Mouse (Mus musculus) limb, embryonic 14.5 days (tissue): ENCODE results near the gene Azin2. TPM values are rescaled to one million over a fixed set of nuclear protein-coding genes. Genes with fewer than 3 reads are reported as not detected.

ENCODE experiments used
- ATAC-seq: fragments of 200-750 bp; cut with Nextera tagmentation; 2 replicates; pipeline ENCODE4 v1.8.0; 2017; ENCODE audit warnings: low read depth, moderate number of reproducible peaks, moderate TSS enrichment; ENCODE audit not compliant: low FRiP score
- DNase-seq: peaks from one replicate; pipeline ENCODE4 v3.0.0-alpha.2; 2015; ENCODE audit warnings: low spot score
- H3K27ac ChIP-seq: fragments of 300-500 bp; sonication (generic); replicated peaks from 2 replicates; pipeline ENCODE4 v1.5.1; 2014; ENCODE audit warnings: low read depth, mild to moderate bottlenecking, low read length, moderate library complexity, mixed read lengths
- H3K27me3 ChIP-seq: fragments of 300-500 bp; sonication (generic); 2 replicates; pipeline ENCODE4 v1.6.1; 2014; ENCODE audit warnings: low read length, mixed read lengths; ENCODE audit not compliant: control insufficient read depth, insufficient read depth
- H3K36me3 ChIP-seq: fragments of 300-500 bp; sonication (generic); 2 replicates; pipeline ENCODE4 v1.6.1; 2014; ENCODE audit warnings: mild to moderate bottlenecking, low read length, moderate library complexity, mixed read lengths; ENCODE audit not compliant: control insufficient read depth, insufficient read depth
- H3K4me1 ChIP-seq: fragments of 300-500 bp; sonication (generic); 2 replicates; pipeline ENCODE4 v1.6.1; 2014; ENCODE audit warnings: antibody characterized with exemption, low read length, mixed read lengths; ENCODE audit not compliant: control insufficient read depth, insufficient read depth
- H3K4me2 ChIP-seq: fragments of 300-500 bp; sonication (generic); replicated peaks from 2 replicates; pipeline ENCODE4 v1.6.1; 2014; ENCODE audit warnings: low read depth, mild to moderate bottlenecking, low read length, moderate library complexity; ENCODE audit not compliant: severe bottlenecking
- H3K4me3 ChIP-seq: fragments of 300-500 bp; sonication (generic); replicated peaks from 2 replicates; pipeline ENCODE4 v1.5.1; 2014; ENCODE audit warnings: low read length
- H3K9ac ChIP-seq: fragments of 300-500 bp; sonication (generic); 2 replicates; pipeline ENCODE4 v1.6.1; 2014; ENCODE audit warnings: mild to moderate bottlenecking, low read depth, low read length, moderate library complexity; ENCODE audit not compliant: severe bottlenecking
- H3K9me3 ChIP-seq: fragments of 300-500 bp; sonication (generic); 2 replicates; pipeline ENCODE4 v1.6.1; 2016; ENCODE audit warnings: low read length; ENCODE audit not compliant: control insufficient read depth
- POLR2A ChIP-seq: fragments of 200-500 bp; IDR thresholded peaks from 2 replicates; pipeline ENCODE4 v1.8.0; 2012; ENCODE audit warnings: inconsistent platforms, mild to moderate bottlenecking, moderate library complexity, borderline replicate concordance; ENCODE audit not compliant: insufficient read depth, insufficient read length; ENCODE audit errors: extremely low read depth
- WGBS: fragments of 180-500 bp; shearing (Covaris S2); extraction: QIAGEN DNeasy Blood & Tissue Kit; methylation state at CpG from one replicate; pipeline ENCODE4 v1.1.7; 2014; 5-methylcytosine and 5-hydroxymethylcytosine counted together
- polyA plus RNA-seq, 2 experiments: library from polyadenylated mRNA; depleted of rRNA in 1 of 2; stranded (reverse) in 1 of 2; unstranded in 1 of 2; fragments of >200 nt; fragmentation: Nextera tagmentation in 1 of 2; extraction: Ambion mirVana in 1 of 2; gene quantifications; 2 replicates each; pipeline versions ENCODE4 v1.2.1 to v1.2.3; 2012 to 2014

Gene Azin2
- polyA plus RNA-seq, 2 experiments, result 26.5 to 30.7 TPM

DNA sequence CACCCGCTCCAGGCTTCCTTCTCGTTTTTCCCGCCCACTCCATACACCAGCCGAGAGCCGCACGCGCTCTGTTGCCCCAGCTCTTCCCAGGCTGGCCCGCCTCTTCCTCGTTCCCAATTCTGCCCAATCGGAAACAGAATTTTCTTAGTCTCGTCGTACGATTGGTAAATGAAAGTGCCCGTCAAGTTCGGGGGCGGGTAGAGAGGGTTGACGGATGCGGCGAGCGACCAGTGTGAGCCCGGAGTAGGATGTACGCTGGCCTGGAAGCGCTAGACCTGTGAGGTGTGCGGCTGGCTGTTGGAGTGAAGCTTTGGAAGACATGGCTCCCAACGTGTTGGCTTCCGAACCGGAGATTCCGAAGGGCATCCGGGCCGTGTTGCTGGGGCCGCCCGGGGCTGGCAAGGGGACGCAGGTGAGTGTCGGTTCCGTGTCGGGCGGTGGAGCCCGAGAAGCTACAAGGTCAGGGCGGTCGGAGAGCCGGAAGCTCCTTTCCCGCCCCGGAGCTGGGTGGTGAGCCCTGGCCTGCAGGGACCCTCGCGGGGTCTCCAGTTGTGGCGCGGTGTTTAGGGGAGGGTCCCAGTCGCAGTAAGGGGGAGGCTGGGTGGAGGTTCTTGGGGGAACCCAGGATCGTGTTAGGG is 30.9 kb upstream of the Azin2 start:
- H3K27ac ChIP-seq, result 0 out of 2 replicates have a peak overlapping the region, but pooled peaks have one; percentile 70
- under 1% methylated on average over 49 of the region's 49 CpGs for WGBS
- no peaks in the 10 kb centered on the region for H3K9me3 ChIP-seq
- ATAC-seq (peak; percentile 99), DNase-seq (peak; percentile 95)
- H3K4me1 ChIP-seq, result peaks cover 17% of the 10 kb centered on the region
- H3K4me2 ChIP-seq, result peak overlapping the region; percentile 81
- H3K9ac ChIP-seq, result peak overlapping the region; percentile 80
- H3K36me3 ChIP-seq, result peaks cover 12% of the 10 kb centered on the region; the same call in 1 of the 2 replicates
- TF ChIP-seq POLR2A, result peak; percentile 64; the same call in 1 of the 2 replicates
- no peaks in the 10 kb centered on the region for H3K27me3 ChIP-seq
- H3K4me3 ChIP-seq, result peak overlapping the region; percentile 87

DNA sequence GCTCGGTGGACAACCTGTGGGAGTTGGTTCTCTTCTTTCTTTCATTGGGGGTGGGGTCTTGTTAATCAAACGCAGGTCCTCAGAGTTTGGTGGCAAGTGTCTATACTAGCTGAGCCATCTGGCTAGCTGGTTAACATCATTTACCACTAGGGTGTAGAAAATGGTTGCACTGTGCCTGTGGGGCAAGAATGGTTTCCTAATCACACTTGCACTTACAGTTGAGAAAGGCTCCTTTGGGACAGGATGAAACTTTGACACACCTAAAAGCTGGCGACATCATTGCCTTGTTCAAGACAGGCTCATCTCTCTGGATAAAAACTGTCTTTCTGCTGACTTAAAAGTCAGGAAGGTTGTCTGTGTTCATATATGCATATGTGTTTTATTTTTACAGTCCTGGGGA is 29.9 kb upstream of the Azin2 start:
- TF ChIP-seq POLR2A, result no peak

DNA sequence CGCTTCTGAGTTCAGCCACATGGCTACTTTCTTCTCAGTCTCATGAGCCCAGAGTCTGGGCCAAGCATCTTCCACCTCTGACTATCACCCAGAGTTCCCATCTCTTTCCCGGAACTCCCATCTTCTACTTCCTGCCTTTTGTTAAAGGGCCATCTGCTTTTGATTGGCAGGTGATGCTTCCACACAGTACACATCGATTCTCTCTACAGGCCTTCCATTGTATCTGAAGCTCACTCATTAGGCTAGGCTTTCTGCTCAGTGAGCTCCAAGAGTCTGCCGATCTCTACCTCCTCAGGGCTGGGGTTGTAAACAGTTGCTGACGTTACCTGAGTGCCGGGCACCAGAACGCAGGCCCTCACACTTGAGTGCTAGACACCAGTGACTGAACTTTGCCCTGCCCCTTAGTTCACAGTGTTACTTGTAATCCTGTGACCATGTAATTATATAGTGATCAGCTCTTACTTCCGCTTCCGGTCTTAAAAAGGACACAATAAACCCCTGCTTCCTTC is 29.3 kb upstream of the Azin2 start, which contains the start of gene Ak2:
Gene Ak2 (plus strand): TSS at position 459 of the 509 bp plus-strand sequence.
- H3K4me2 ChIP-seq, result peak within 1 kb of the TSS; percentile 22

More for the DNA sequence above, 29.9 kb upstream of the Azin2 start:
- H3K4me2 ChIP-seq, result no peak overlapping the region
- peaks cover 12% of the 10 kb centered on the region; the same call in 1 of the 2 replicates for H3K36me3 ChIP-seq
- 82% methylated on average over 3 of the region's 3 CpGs for WGBS
- no peak overlapping the region for H3K27ac ChIP-seq
- ATAC-seq (no peak), DNase-seq (no peak)
- no peak overlapping the region for H3K4me3 ChIP-seq
- no peaks in the 10 kb centered on the region for H3K27me3 ChIP-seq
- no peaks in the 10 kb centered on the region for H3K9me3 ChIP-seq
- H3K4me1 ChIP-seq, result peaks cover 12% of the 10 kb centered on the region
- no peak overlapping the region for H3K9ac ChIP-seq

DNA sequence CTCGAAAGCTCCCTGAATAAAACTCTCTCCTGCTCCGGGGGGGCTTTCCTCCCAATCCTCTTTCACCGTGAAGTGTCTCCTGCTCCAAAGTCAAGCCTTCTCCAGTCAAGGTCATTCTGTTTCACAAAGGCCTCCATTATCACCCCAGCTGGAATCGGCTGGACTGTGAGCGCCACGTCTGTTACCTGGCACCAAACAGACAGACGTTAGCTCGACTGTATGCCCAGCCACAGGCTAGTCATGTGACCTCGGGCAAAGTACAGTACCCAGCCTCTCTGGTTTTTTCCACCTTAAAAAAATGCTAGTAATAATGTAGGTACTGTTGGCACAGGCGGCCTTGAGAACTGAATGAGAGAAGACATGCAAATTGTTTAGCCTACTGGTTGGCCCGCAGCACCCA is 27.4 kb upstream of the Azin2 start:
- no peak for TF ChIP-seq POLR2A
- H3K36me3 ChIP-seq, result no peaks in the 10 kb centered on the region
- H3K9me3 ChIP-seq, result no peaks in the 10 kb centered on the region
- no peak overlapping the region for H3K4me2 ChIP-seq
- 63% methylated on average over 11 of the region's 11 CpGs for WGBS
- no peak overlapping the region for H3K27ac ChIP-seq
- no peaks in the 10 kb centered on the region for H3K27me3 ChIP-seq
- no peak overlapping the region for H3K4me3 ChIP-seq
- H3K9ac ChIP-seq, result no peak overlapping the region
- ATAC-seq (no peak), DNase-seq (no peak)
- peaks cover 10% of the 10 kb centered on the region for H3K4me1 ChIP-seq

More for the DNA sequence above, 29.3 kb upstream of the Azin2 start, which contains the start of gene Ak2:
- peak within 1 kb of the TSS; percentile 87; the same call in 1 of the 2 replicates for H3K4me3 ChIP-seq
- H3K36me3 ChIP-seq, result peaks cover 11% of the 10 kb centered on the region; the same call in 1 of the 2 replicates
- no peak for ATAC-seq
- peaks cover 12% of the 10 kb centered on the region for H3K4me1 ChIP-seq
- 90% methylated on average over 9 of the region's 9 CpGs for WGBS
- H3K9me3 ChIP-seq, result no peaks in the 10 kb centered on the region
- 0 out of 2 replicates have a peak within 1 kb of the TSS, but pooled peaks have one; percentile 53 for H3K27ac ChIP-seq
- no peak for TF ChIP-seq POLR2A
- H3K27me3 ChIP-seq, result no peaks in the 10 kb centered on the region
- DNase-seq, result no peak
- H3K9ac ChIP-seq, result no peak within 1 kb of the TSS

DNA sequence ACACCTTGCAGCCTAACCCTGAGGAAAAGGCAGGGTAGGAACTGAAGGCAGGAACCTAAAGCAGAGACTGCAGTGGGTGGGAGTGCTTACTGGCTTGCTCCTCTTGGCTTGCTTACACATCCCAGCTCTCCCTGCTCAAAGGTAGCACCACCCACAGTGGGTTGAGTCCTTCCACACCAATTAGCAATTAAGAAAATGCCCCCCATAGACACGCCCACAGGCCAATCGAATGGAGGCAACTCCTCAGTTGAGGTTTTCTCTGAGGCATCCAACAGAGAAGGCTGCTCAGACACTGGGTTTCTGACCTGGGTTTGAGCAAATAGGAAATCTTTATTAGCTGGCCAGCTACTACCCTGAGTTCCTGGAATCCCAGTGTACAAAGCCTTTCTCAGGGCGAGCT is 26.7 kb upstream of the Azin2 start:
- no peak for TF ChIP-seq POLR2A
- Histone ChIP-seq H3K4me3 (no peak overlapping the region), H3K9me3 (no peaks in the 10 kb centered on the region), H3K4me2 (no peak overlapping the region), H3K4me1 (peaks cover 2% of the 10 kb centered on the region), H3K9ac (no peak overlapping the region), H3K27ac (no peak overlapping the region), H3K36me3 (no peaks in the 10 kb centered on the region), H3K27me3 (no peaks in the 10 kb centered on the region)
- ATAC-seq (no peak), DNase-seq (no peak)
- WGBS, result 65% methylated on average over 3 of the region's 3 CpGs
